Mouse (Mus musculus): ENCODE measurements around the gene Xndc1. TPM values are rescaled to one million over a fixed set of nuclear protein-coding genes. Genes with fewer than 3 reads are reported as not detected.

The Xndc1 gene
- polyA plus RNA-seq, 1 experiment from 2014 or later, result 41.2 TPM

DNA sequence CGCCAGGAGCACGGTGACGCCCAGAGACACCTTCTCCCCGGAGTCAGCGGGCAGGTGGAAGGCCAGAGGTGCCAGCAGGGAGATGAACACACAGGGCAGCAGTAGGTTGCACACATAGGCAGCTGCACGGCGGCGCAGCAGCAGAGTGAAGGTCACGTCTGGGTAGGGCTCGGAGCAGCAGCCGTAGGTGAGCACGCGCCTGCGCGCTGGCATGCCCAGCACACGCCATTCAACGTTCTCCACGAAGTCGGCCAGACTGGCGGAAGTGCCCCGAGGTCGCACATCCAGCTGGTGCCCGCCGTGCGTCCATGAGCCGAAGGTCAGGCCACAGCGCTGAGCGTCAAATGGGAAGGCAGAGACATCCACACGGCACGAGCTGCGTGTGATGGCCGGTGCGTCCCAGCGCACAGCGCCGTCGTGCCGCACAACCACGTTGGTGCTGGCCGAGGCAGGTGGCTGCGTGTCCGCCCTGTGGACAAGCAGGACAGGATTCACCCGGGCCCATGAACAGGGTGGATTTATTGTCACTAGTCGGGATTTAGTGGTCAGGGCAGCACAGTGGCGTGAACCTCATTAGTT lies 47.9 kb downstream of the Xndc1 start:
- Histone ChIP-seq H3K27ac (ENCODE audit: low read length) (no peak overlapping the region), H3K4me1 (replicated peaks; ENCODE audit: control insufficient read depth, insufficient read depth, low read length) (no peaks in the 10 kb centered on the region), H3K36me3 (ENCODE audit: control insufficient read depth, insufficient read depth) (peaks cover 1% of the 10 kb centered on the region; the same call in 1 of the 2 replicates), H3K27me3 (replicated peaks; ENCODE audit: control insufficient read depth, insufficient read depth, low read length) (no peaks in the 10 kb centered on the region), H3K4me2 (ENCODE audit: low read length) (no peak overlapping the region), H3K9ac (replicated peaks; ENCODE audit: low read depth, low read length) (no peak overlapping the region), H3K4me3 (replicated peaks; ENCODE audit: low read length) (no peak overlapping the region), H3K9me3 (ENCODE audit: control insufficient read depth, low read length) (no peaks in the 10 kb centered on the region)
- ATAC-seq, result no peak
- 83% methylated on average over 45 of the region's 45 CpGs for WGBS

DNA sequence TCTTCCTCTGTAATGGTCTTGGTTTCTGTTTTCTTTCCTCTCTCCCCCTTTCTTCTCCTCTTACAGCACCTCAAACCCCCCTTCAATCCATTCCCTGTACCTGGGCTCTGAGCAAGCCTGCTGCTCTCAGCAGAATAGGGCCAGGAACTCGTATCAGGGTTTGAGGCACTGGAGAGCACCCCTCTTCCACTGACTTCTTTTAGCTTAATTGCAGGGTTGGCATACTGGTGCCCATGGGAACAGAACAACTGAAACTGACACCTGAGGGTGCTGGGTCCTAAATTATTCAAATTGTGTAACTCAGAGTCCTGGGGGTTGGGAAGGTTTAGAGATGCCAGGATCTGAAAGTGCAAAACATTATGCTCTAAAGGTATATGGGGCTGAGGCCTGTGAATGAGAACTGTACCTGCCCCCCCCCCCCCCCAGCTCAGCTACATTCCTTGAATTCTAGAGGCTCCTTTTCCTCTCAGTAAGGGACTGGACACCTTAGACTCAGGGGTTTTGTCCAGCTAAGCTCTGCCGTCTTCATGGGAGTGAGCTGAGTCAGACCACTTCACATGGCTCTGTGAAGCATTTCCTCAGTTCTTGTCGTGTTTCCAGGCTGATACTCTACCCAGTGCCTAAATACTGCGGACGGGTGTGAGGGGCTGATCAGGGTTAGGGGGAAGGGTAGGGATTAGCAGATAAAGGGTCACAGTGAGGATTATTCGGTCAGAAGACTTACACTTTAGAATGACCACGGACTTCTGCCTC lies 51.4 kb downstream of the Xndc1 start, which contains the start of gene Chrna10:
Chrna10 (minus strand) TSS at position 250 of the 753 bp plus-strand sequence.
- ATAC-seq, result no peak
- WGBS, result 51% methylated on average over 7 of the region's 7 CpGs
- no peak within 1 kb of the TSS for H3K4me2 ChIP-seq (ENCODE audit: low read length)
- H3K36me3 ChIP-seq (ENCODE audit: control insufficient read depth, insufficient read depth), result peaks cover 21% of the 10 kb centered on the region
- H3K4me1 ChIP-seq (replicated peaks; ENCODE audit: control insufficient read depth, insufficient read depth, low read length), result no peaks in the 10 kb centered on the region
- no peak within 1 kb of the TSS for H3K4me3 ChIP-seq (replicated peaks; ENCODE audit: low read length)
- no peaks in the 10 kb centered on the region for H3K27me3 ChIP-seq (replicated peaks; ENCODE audit: control insufficient read depth, insufficient read depth, low read length)
- no peak within 1 kb of the TSS for H3K9ac ChIP-seq (replicated peaks; ENCODE audit: low read depth, low read length)
- no peaks in the 10 kb centered on the region for H3K9me3 ChIP-seq (ENCODE audit: control insufficient read depth, low read length)
- H3K27ac ChIP-seq (ENCODE audit: low read length), result no peak within 1 kb of the TSS

- Histone ChIP-seq H3K36me3 (ENCODE audit: control insufficient read depth, insufficient read depth) (peaks cover 28% of the 10 kb centered on the region), H3K27ac (ENCODE audit: low read length) (no peak overlapping the region), H3K9ac (replicated peaks; ENCODE audit: low read depth, low read length) (no peak overlapping the region), H3K4me1 (replicated peaks; ENCODE audit: control insufficient read depth, insufficient read depth, low read length) (no peaks in the 10 kb centered on the region), H3K4me3 (replicated peaks; ENCODE audit: low read length) (no peak overlapping the region), H3K27me3 (replicated peaks; ENCODE audit: control insufficient read depth, insufficient read depth, low read length) (no peaks in the 10 kb centered on the region), H3K9me3 (ENCODE audit: control insufficient read depth, low read length) (no peaks in the 10 kb centered on the region), H3K4me2 (ENCODE audit: low read length) (no peak overlapping the region)
- WGBS, result 78% methylated on average over 6 of the region's 6 CpGs
- ATAC-seq, result no peak
Observed at GRCm38 (mm10) chr7:102117382-102117781, 52.1 kb downstream of the Xndc1 start.

DNA sequence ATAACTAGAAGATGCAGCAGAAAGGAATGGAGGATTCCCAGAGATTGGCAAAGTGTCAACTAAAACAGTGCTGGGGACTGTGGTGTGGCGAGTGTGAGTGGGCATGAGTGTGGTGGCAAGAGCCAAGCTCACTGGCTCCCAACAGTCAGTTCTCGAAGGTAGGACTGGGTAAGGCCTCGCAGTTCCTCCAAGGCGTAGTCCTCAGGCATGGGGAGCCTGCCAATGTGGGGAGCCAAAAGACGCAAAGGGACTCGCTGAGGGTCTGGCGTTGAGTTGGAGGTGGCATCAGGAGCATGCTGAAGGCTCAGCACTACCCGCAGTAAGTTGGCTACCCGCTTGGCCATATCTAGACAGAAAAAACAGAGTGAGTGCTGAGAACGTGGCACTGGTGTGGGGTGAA lies 55.0 kb downstream of the Xndc1 start:
- Histone ChIP-seq H3K9me3 (ENCODE audit: control insufficient read depth, low read length) (no peaks in the 10 kb centered on the region), H3K27me3 (replicated peaks; ENCODE audit: control insufficient read depth, insufficient read depth, low read length) (no peaks in the 10 kb centered on the region), H3K9ac (replicated peaks; ENCODE audit: low read depth, low read length) (no peak overlapping the region), H3K27ac (ENCODE audit: low read length) (no peak overlapping the region), H3K4me2 (ENCODE audit: low read length) (no peak overlapping the region), H3K4me1 (replicated peaks; ENCODE audit: control insufficient read depth, insufficient read depth, low read length) (no peaks in the 10 kb centered on the region), H3K4me3 (replicated peaks; ENCODE audit: low read length) (no peak overlapping the region), H3K36me3 (ENCODE audit: control insufficient read depth, insufficient read depth) (peaks cover 50% of the 10 kb centered on the region)
- WGBS, result 94% methylated on average over 10 of the region's 10 CpGs
- ATAC-seq, result no peak

DNA sequence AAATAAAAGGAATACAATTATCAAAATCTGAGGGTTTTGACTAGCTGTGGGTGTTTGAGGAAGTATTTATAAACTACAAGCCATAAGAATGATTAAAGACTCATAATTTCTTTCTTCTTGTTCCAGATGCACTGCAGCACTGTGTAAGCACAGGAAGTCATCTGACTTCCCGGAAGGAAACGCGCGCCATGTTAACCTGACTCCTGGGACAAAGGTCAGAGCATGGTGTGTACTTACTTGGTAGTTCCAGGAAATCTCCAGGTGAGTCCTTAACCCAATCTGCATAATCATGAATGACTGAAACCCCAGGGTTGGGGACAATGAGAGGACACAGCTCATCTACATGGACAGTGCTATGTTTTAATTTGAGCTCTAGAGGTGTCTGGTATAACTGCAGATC lies 67.1 kb downstream of the Xndc1 start:
- Histone ChIP-seq H3K36me3 (ENCODE audit: control insufficient read depth, insufficient read depth) (peaks cover 47% of the 10 kb centered on the region), H3K4me1 (replicated peaks; ENCODE audit: control insufficient read depth, insufficient read depth, low read length) (no peaks in the 10 kb centered on the region), H3K9me3 (ENCODE audit: control insufficient read depth, low read length) (no peaks in the 10 kb centered on the region), H3K27me3 (replicated peaks; ENCODE audit: control insufficient read depth, insufficient read depth, low read length) (no peaks in the 10 kb centered on the region), H3K4me3 (replicated peaks; ENCODE audit: low read length) (no peak overlapping the region), H3K27ac (ENCODE audit: low read length) (no peak overlapping the region), H3K9ac (replicated peaks; ENCODE audit: low read depth, low read length) (no peak overlapping the region), H3K4me2 (ENCODE audit: low read length) (no peak overlapping the region)
- no peak for ATAC-seq
- WGBS, result 92% methylated on average over 4 of the region's 4 CpGs

Other genes with a start within 250 kb of the Xndc1 start
- not detected in 2 replicates for gene Phox2a, start 247.2 kb upstream of the Xndc1 start, polyA plus RNA-seq (2015; fragmentation: Nextera tagmentation; extraction: Ambion mirVana)
- gene Inppl1, start 227.3 kb upstream of the Xndc1 start, polyA plus RNA-seq (2015; fragmentation: Nextera tagmentation; extraction: Ambion mirVana), result 20.0 and 20.5 TPM in 2 replicates
- gene Folr2, start 208.3 kb upstream of the Xndc1 start, polyA plus RNA-seq (2015; fragmentation: Nextera tagmentation; extraction: Ambion mirVana), result 0.65 and 0.94 TPM in 2 replicates
- gene Anapc15, start 201.8 kb upstream of the Xndc1 start, polyA plus RNA-seq (2015; fragmentation: Nextera tagmentation; extraction: Ambion mirVana), result 68.6 and 72.3 TPM in 2 replicates
- gene Folr1, start 194.7 kb upstream of the Xndc1 start, polyA plus RNA-seq (2015; fragmentation: Nextera tagmentation; extraction: Ambion mirVana), result 17.1 and 19.2 TPM in 2 replicates
- gene Lamtor1, start 159.6 kb upstream of the Xndc1 start, polyA plus RNA-seq (2015; fragmentation: Nextera tagmentation; extraction: Ambion mirVana), result 149 and 166 TPM in 2 replicates
- 0.54 and 0.72 TPM in 2 replicates for gene Tomt, start 159.2 kb upstream of the Xndc1 start, polyA plus RNA-seq (2015; fragmentation: Nextera tagmentation; extraction: Ambion mirVana)
- 9.4 and 9.6 TPM in 2 replicates for gene Lrrc51, start 131.6 kb upstream of the Xndc1 start, polyA plus RNA-seq (2015; fragmentation: Nextera tagmentation; extraction: Ambion mirVana)
- 64.8 and 68.6 TPM in 2 replicates for gene Numa1, start 131.4 kb upstream of the Xndc1 start, polyA plus RNA-seq (2015; fragmentation: Nextera tagmentation; extraction: Ambion mirVana)
- gene Il18bp, start 46.8 kb upstream of the Xndc1 start, polyA plus RNA-seq (2015; fragmentation: Nextera tagmentation; extraction: Ambion mirVana), result 3.5 and 5.0 TPM in 2 replicates
- 36.3 TPM in 2 replicates for gene Rnf121, start within 50 bp of the Xndc1 start, polyA plus RNA-seq (2015; fragmentation: Nextera tagmentation; extraction: Ambion mirVana)
- 1.3 and 1.7 TPM in 2 replicates for gene Xntrpc, start 202 bp downstream of the Xndc1 start, polyA plus RNA-seq (2015; fragmentation: Nextera tagmentation; extraction: Ambion mirVana)
- 0.24 TPM in 1 of 2 replicates, not detected in the other for gene Trpc2, start 17.6 kb downstream of the Xndc1 start, polyA plus RNA-seq (2015; fragmentation: Nextera tagmentation; extraction: Ambion mirVana)
- gene Art1, start 36.2 kb downstream of the Xndc1 start, polyA plus RNA-seq (2015; fragmentation: Nextera tagmentation; extraction: Ambion mirVana), result 0.10 and 0.48 TPM in 2 replicates
- 0.70 and 0.71 TPM in 2 replicates for gene Art5, start 44.0 kb downstream of the Xndc1 start, polyA plus RNA-seq (2015; fragmentation: Nextera tagmentation; extraction: Ambion mirVana)
- 0.08 TPM in 1 of 2 replicates, not detected in the other for gene Chrna10, start 51.3 kb downstream of the Xndc1 start, polyA plus RNA-seq (2015; fragmentation: Nextera tagmentation; extraction: Ambion mirVana)
- gene Nup98, start 144.7 kb downstream of the Xndc1 start, polyA plus RNA-seq (2015; fragmentation: Nextera tagmentation; extraction: Ambion mirVana), result 25.7 and 27.6 TPM in 2 replicates
- gene Pgap2, start 144.7 kb downstream of the Xndc1 start, polyA plus RNA-seq (2015; fragmentation: Nextera tagmentation; extraction: Ambion mirVana), result 51.7 and 55.8 TPM in 2 replicates
- gene Rhog, start 190.5 kb downstream of the Xndc1 start, polyA plus RNA-seq (2015; fragmentation: Nextera tagmentation; extraction: Ambion mirVana), result 15.4 and 19.5 TPM in 2 replicates
- gene Stim1, start 202.3 kb downstream of the Xndc1 start, polyA plus RNA-seq (2015; fragmentation: Nextera tagmentation; extraction: Ambion mirVana), result 10.3 and 12.1 TPM in 2 replicates

All from forebrain, embryonic 16.5 days (tissue).